Mouse (Mus musculus): ENCODE data around the gene Slc39a10.

DNA sequence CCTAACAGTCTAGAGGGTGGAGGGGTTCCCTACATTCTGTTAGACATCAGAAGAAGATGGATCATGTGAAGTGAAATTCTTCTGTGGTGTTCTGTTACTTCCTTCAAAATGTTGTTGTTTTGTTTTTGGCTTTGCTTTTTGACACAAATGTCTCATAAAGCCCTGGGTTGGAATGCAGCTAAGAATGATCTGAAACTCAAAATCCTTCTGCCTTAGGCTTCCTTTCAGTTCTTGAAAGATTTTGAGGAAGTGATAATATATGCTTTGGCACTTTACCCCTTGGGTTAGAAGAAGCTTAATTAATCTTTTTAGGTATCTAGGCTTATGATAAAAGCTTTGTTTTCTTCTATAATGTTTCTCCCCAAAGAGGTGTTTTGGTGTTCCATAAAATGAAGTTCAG is 34.5 kb upstream of the Slc39a10 start:
- TF ChIP-seq MAFK (IDR thresholded peaks at IDR 0.05; ENCODE audit: insufficient read depth, low read depth, low read length) (no peak), ZC3H11A (IDR thresholded peaks at IDR 0.05; ENCODE audit: borderline replicate concordance, low read depth, low read length) (no peak), CHD2 (IDR thresholded peaks at IDR 0.05; ENCODE audit: low read depth, low read length) (no peak), HCFC1 (IDR thresholded peaks at IDR 0.05; ENCODE audit: borderline replicate concordance, insufficient read depth, low read length) (no peak), ZNF384 (IDR thresholded peaks at IDR 0.05; ENCODE audit: low read depth, low read length) (no peak)
